Mouse (Mus musculus) limb, embryonic 10.5 days (tissue): ENCODE measurements around the gene Ndufs6. TPM values are rescaled to one million over a fixed set of nuclear protein-coding genes. Genes with fewer than 3 reads are reported as not detected.
A peak's percentile ranks its signal among the peaks of the same experiment; 100 is the strongest.

Experiments
- DNase-seq: peaks from one replicate; pipeline ENCODE4 v3.0.0-alpha.2; 2017; ENCODE audit warnings: low spot score
- H3K27ac ChIP-seq: fragments of 300-500 bp; sonication (generic); 2 replicates; pipeline ENCODE4 v1.5.1; 2016; ENCODE audit warnings: mild to moderate bottlenecking
- H3K27me3 ChIP-seq: fragments of 300-500 bp; sonication (generic); 2 replicates; pipeline ENCODE4 v1.6.1; 2016; ENCODE audit warnings: low read depth, mild to moderate bottlenecking; ENCODE audit not compliant: poor library complexity, severe bottlenecking
- H3K36me3 ChIP-seq: fragments of 300-500 bp; sonication (generic); 2 replicates; pipeline ENCODE4 v1.6.1; 2016; ENCODE audit warnings: mild to moderate bottlenecking, moderate library complexity
- H3K4me1 ChIP-seq: fragments of 300-500 bp; sonication (generic); 2 replicates; pipeline ENCODE4 v1.6.1; 2016
- H3K4me3 ChIP-seq: fragments of 300-500 bp; sonication (generic); 2 replicates; pipeline ENCODE4 v1.5.1; 2016; ENCODE audit warnings: mild to moderate bottlenecking, moderate library complexity
- H3K9me3 ChIP-seq: fragments of 300-500 bp; sonication (generic); replicated peaks from 2 replicates; pipeline ENCODE4 v1.6.1; 2016; ENCODE audit warnings: mild to moderate bottlenecking
- WGBS: fragments of 180-500 bp; shearing (Covaris S2); methylation state at CpG from one replicate; pipeline ENCODE4 v1.1.7; 2016; 5-methylcytosine and 5-hydroxymethylcytosine counted together
- polyA plus RNA-seq: library from polyadenylated mRNA; unstranded; fragments of >200 nt; fragmentation: Nextera tagmentation; extraction: Ambion mirVana; gene quantifications from 2 replicates; pipeline ENCODE4 v1.2.1, GENCODE M21; 2016

The Ndufs6 gene
- polyA plus RNA-seq: 398 and 399 TPM in 2 replicates

- peaks cover 4% of the 10 kb centered on the region; the same call in 1 of the 2 replicates for H3K27me3 ChIP-seq
- H3K36me3 ChIP-seq: peaks cover 39% of the 10 kb centered on the region
- H3K4me1 ChIP-seq: peaks cover 24% of the 10 kb centered on the region
- no peaks in the 10 kb centered on the region for H3K9me3 ChIP-seq
- WGBS: under 1% methylated on average over 45 of the region's 45 CpGs
- peak within 1 kb of the TSS; percentile 79 for H3K4me3 ChIP-seq
- peak; percentile 90 for DNase-seq
- peak within 1 kb of the TSS; percentile 87 for H3K27ac ChIP-seq
Measured at GRCm38 (mm10) chr13:73327827-73328698, at the start of gene Ndufs6, which contains the start of gene Mrpl36. Gene Ndufs6, minus strand, starts transcription at chr13:73328542. Gene Mrpl36, plus strand, starts transcription at chr13:73328513.

GRCm38 (mm10) chr13:73377637-73378036 is 49.3 kb upstream of the Ndufs6 start:
- no peak overlapping the region for H3K4me3 ChIP-seq
- no peaks in the 10 kb centered on the region for H3K27me3 ChIP-seq
- no peak overlapping the region for H3K27ac ChIP-seq
- DNase-seq: no peak
- H3K36me3 ChIP-seq: no peaks in the 10 kb centered on the region
- no peaks in the 10 kb centered on the region for H3K9me3 ChIP-seq
- H3K4me1 ChIP-seq: peaks cover 4% of the 10 kb centered on the region
- WGBS: 90% methylated on average over 9 of the region's 9 CpGs

GRCm38 (mm10) chr13:73374612-73375011 is 46.3 kb upstream of the Ndufs6 start:
- no peaks in the 10 kb centered on the region for H3K36me3 ChIP-seq
- WGBS: 76% methylated on average over 2 of the region's 2 CpGs
- no peaks in the 10 kb centered on the region for H3K4me1 ChIP-seq
- no peaks in the 10 kb centered on the region for H3K9me3 ChIP-seq
- H3K27ac ChIP-seq: no peak overlapping the region
- DNase-seq: no peak
- H3K27me3 ChIP-seq: no peaks in the 10 kb centered on the region
- H3K4me3 ChIP-seq: no peak overlapping the region

GRCm38 (mm10) chr13:73373367-73373766 is 45.0 kb upstream of the Ndufs6 start:
- no peak overlapping the region for H3K4me3 ChIP-seq

GRCm38 (mm10) chr13:73357106-73357505 is 28.8 kb upstream of the Ndufs6 start:
- Histone ChIP-seq H3K4me3 (no peak overlapping the region), H3K4me1 (no peaks in the 10 kb centered on the region), H3K9me3 (no peaks in the 10 kb centered on the region), H3K36me3 (no peaks in the 10 kb centered on the region), H3K27me3 (0 out of 2 replicates have a peak, but pooled peaks cover 3% of the 10 kb centered on the region), H3K27ac (no peak overlapping the region)
- WGBS: 91% methylated on average over 3 of the region's 3 CpGs
- no peak for DNase-seq

More at GRCm38 (mm10) chr13:73373367-73373766, 45.0 kb upstream of the Ndufs6 start:
- 82% methylated on average over 4 of the region's 4 CpGs for WGBS
- no peak for DNase-seq
- no peaks in the 10 kb centered on the region for H3K9me3 ChIP-seq
- no peaks in the 10 kb centered on the region for H3K27me3 ChIP-seq
- no peaks in the 10 kb centered on the region for H3K4me1 ChIP-seq
- no peak overlapping the region for H3K27ac ChIP-seq
- H3K36me3 ChIP-seq: no peaks in the 10 kb centered on the region

- no peaks in the 10 kb centered on the region for H3K36me3 ChIP-seq
- DNase-seq: no peak
Measured at GRCm38 (mm10) chr13:73352491-73352890, 24.1 kb upstream of the Ndufs6 start.

GRCm38 (mm10) chr13:73351910-73352309 is 23.6 kb upstream of the Ndufs6 start:
- H3K9me3 ChIP-seq: no peaks in the 10 kb centered on the region
- no peaks in the 10 kb centered on the region for H3K4me1 ChIP-seq
- DNase-seq: no peak
- no peak overlapping the region for H3K4me3 ChIP-seq
- 0 out of 2 replicates have a peak, but pooled peaks cover 3% of the 10 kb centered on the region for H3K27me3 ChIP-seq
- H3K27ac ChIP-seq: no peak overlapping the region
- H3K36me3 ChIP-seq: no peaks in the 10 kb centered on the region
- WGBS: 69% methylated on average over 3 of the region's 3 CpGs

More at GRCm38 (mm10) chr13:73352491-73352890, 24.1 kb upstream of the Ndufs6 start:
- Histone ChIP-seq H3K4me3 (no peak overlapping the region), H3K9me3 (no peaks in the 10 kb centered on the region), H3K4me1 (no peaks in the 10 kb centered on the region), H3K27ac (no peak overlapping the region), H3K27me3 (0 out of 2 replicates have a peak, but pooled peaks cover 3% of the 10 kb centered on the region)

- Histone ChIP-seq H3K4me3 (no peak overlapping the region), H3K27me3 (0 out of 2 replicates have a peak, but pooled peaks cover 3% of the 10 kb centered on the region), H3K4me1 (peaks cover 4% of the 10 kb centered on the region; the same call in 1 of the 2 replicates), H3K9me3 (no peaks in the 10 kb centered on the region), H3K36me3 (no peaks in the 10 kb centered on the region), H3K27ac (no peak overlapping the region)
- DNase-seq: no peak
- 86% methylated on average over 9 of the region's 9 CpGs for WGBS
Measured at GRCm38 (mm10) chr13:73350741-73351140, 22.4 kb upstream of the Ndufs6 start.

- DNase-seq: no peak
- Histone ChIP-seq H3K27me3 (0 out of 2 replicates have a peak, but pooled peaks cover under 1% of the 10 kb centered on the region), H3K4me3 (no peak overlapping the region), H3K27ac (no peak overlapping the region), H3K9me3 (no peaks in the 10 kb centered on the region), H3K4me1 (peaks cover 4% of the 10 kb centered on the region; the same call in 1 of the 2 replicates), H3K36me3 (no peaks in the 10 kb centered on the region)
- 90% methylated on average over 7 of the region's 7 CpGs for WGBS
Measured at GRCm38 (mm10) chr13:73347922-73348650, 19.7 kb upstream of the Ndufs6 start.

GRCm38 (mm10) chr13:73347171-73347570 is 18.8 kb upstream of the Ndufs6 start:
- 79% methylated on average over 3 of the region's 3 CpGs for WGBS
- H3K27ac ChIP-seq: peak overlapping the region; percentile 30; the same call in 1 of the 2 replicates

GRCm38 (mm10) chr13:73346743-73347142 is 18.4 kb upstream of the Ndufs6 start:
- DNase-seq: no peak
- Histone ChIP-seq H3K27me3 (no peaks in the 10 kb centered on the region), H3K36me3 (no peaks in the 10 kb centered on the region), H3K27ac (peak overlapping the region; percentile 30), H3K4me1 (peaks cover 4% of the 10 kb centered on the region; the same call in 1 of the 2 replicates), H3K9me3 (no peaks in the 10 kb centered on the region), H3K4me3 (no peak overlapping the region)
- WGBS: 87% methylated on average over 4 of the region's 4 CpGs

More at GRCm38 (mm10) chr13:73347171-73347570, 18.8 kb upstream of the Ndufs6 start:
- Histone ChIP-seq H3K4me3 (no peak overlapping the region), H3K4me1 (peaks cover 4% of the 10 kb centered on the region; the same call in 1 of the 2 replicates), H3K9me3 (no peaks in the 10 kb centered on the region), H3K27me3 (no peaks in the 10 kb centered on the region), H3K36me3 (no peaks in the 10 kb centered on the region)
- DNase-seq: no peak

- DNase-seq: no peak
- no peak overlapping the region for H3K27ac ChIP-seq
- H3K9me3 ChIP-seq: no peaks in the 10 kb centered on the region
- H3K27me3 ChIP-seq: 0 out of 2 replicates have a peak, but pooled peaks cover 2% of the 10 kb centered on the region
- peaks cover 6% of the 10 kb centered on the region; the same call in 1 of the 2 replicates for H3K4me1 ChIP-seq
- H3K36me3 ChIP-seq: no peaks in the 10 kb centered on the region
- no peak overlapping the region for H3K4me3 ChIP-seq
- 40% methylated on average over 2 of the region's 2 CpGs for WGBS
Measured at GRCm38 (mm10) chr13:73346131-73346530, 17.8 kb upstream of the Ndufs6 start.
